Mouse (Mus musculus) cortical plate, adult 2 months (tissue): ENCODE results near the gene Afg1l.
A peak's percentile ranks its signal among the peaks of the same experiment; 100 is the strongest.

Experiments used
- CTCF ChIP-seq: fragments of 200-500 bp; IDR thresholded peaks from 2 replicates; pipeline ENCODE4 v1.5.1; 2011; ENCODE audit warnings: mild to moderate bottlenecking, control low read depth, low read length; ENCODE audit not compliant: insufficient read depth; ENCODE audit errors: extremely low read depth
- POLR2A ChIP-seq: fragments of 200-500 bp; IDR thresholded peaks from 2 replicates; pipeline ENCODE4 v1.6.1; 2011; ENCODE audit warnings: mild to moderate bottlenecking, low read length, control low read depth; ENCODE audit not compliant: insufficient read depth; ENCODE audit errors: extremely low read depth

DNA sequence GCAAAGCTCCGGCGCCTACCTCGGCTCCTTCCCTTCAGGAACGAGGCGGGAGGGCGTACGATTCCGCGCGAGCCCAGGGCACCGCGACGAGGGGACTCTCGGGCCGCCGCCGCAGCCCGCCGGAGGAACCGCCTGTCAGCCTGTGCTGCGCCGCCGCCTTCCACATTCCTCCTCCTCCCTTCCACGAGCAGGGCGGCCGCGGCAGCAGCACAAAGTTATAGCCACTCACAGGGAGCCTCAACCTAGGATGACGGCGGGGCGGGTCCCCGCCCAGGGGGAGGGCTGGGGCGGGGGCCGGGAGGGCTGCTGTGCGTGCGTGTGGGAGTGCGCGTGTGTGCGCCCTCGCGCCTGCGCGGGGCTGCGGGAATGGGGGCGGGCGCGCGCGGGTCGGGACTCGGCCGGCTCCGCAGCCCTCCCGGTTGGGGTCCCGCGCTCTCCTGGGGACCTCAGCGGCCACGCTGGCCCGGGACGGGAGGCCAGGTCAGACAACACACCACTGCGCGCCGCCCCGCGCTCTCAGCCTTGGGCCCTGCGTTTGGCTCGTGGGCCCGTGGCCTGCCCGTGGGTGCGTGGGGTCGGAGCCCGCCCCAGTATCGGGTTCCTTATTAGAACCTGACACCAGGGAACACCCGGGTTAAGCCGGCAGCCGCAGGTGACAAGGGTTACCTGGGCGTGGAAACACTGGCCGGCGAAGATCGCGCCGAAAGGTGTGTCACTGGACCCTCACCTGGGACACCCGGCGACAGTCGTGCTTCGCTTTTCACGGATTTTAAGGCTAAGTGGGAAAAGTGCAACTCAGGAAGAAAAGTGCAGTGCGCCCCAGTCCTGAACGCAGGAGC is 201.6 kb downstream of the Afg1l start, which contains the start of gene Foxo3:
- TF ChIP-seq CTCF, result no peak
- TF ChIP-seq POLR2A, result peak; percentile 83
